Mouse (Mus musculus) G1E (cell line): ENCODE results near the gene Etl4.

Experiments
- CTCF ChIP-seq: IDR thresholded peaks from 2 replicates; pipeline ENCODE4 v1.5.1; 2012; ENCODE audit warnings: low read depth, low read length, inconsistent platforms, mixed read lengths
- GATA1 ChIP-seq: IDR thresholded peaks from 2 replicates; pipeline ENCODE4 v1.6.1; 2012; ENCODE audit warnings: borderline replicate concordance, low read length, inconsistent platforms, mixed read lengths
- TAL1 ChIP-seq: conservative IDR thresholded peaks from 2 replicates; pipeline ENCODE4 v1.6.1; 2012; ENCODE audit warnings: low read depth, low read length, inconsistent platforms, mixed read lengths

DNA sequence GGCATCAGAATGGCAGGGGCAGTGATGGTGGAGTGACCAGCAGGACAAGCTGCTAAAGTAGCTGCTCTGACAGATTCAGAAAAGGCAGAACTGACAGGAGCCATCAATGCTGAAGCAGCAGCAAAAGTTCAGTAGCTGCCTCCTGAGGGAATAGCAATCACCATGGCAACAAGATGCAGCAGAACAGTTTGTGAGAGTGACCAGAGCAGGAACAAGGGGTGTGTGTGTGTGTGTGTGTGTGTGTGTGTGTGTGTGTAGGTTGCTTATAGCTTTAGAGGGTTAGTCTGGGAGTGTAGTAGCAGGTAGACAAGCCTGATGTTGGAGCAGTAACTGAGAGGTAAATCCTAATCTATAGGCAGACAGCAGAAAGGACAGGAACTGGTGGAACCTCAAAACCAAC is 40.4 kb upstream of the Etl4 start:
- TF ChIP-seq GATA1, result no peak
- no peak for TF ChIP-seq CTCF
- no peak for TF ChIP-seq TAL1
